Mouse (Mus musculus) heart, embryonic 11.5 days (tissue): ENCODE measurements at regions not wholly inside any gene's neighbourhood (a gene's known extent, or its start where the extent isn't known, plus 50 kb on each side); places are given as distances from the start of the nearest gene placed in this dataset.

Experiments used
- ATAC-seq: fragments of 200-750 bp; cut with Nextera tagmentation; replicated peaks from 2 replicates; pipeline ENCODE4 v1.8.0; 2017; ENCODE audit warnings: moderate library complexity; ENCODE audit not compliant: insufficient number of reproducible peaks, low FRiP score, low TSS enrichment
- H3K27ac ChIP-seq: fragments of 300-500 bp; sonication (generic); 2 replicates; pipeline ENCODE4 v1.5.1; 2014; ENCODE audit warnings: mild to moderate bottlenecking, low read depth, low read length
- H3K27me3 ChIP-seq: fragments of 300-500 bp; sonication (generic); 2 replicates; pipeline ENCODE4 v1.6.1; 2014; ENCODE audit warnings: mild to moderate bottlenecking, low read length, mixed read lengths; ENCODE audit not compliant: control insufficient read depth, insufficient read depth
- H3K36me3 ChIP-seq: fragments of 300-500 bp; sonication (generic); 2 replicates; pipeline ENCODE4 v1.6.1; 2014; ENCODE audit warnings: mild to moderate bottlenecking, low read length, moderate library complexity, mixed read lengths; ENCODE audit not compliant: control insufficient read depth, insufficient read depth
- H3K4me1 ChIP-seq: fragments of 300-500 bp; sonication (generic); 2 replicates; pipeline ENCODE4 v1.6.1; 2014; ENCODE audit warnings: low read length; ENCODE audit not compliant: control insufficient read depth, insufficient read depth
- H3K4me2 ChIP-seq: fragments of 300-500 bp; sonication (generic); 2 replicates; pipeline ENCODE4 v1.6.1; 2014; ENCODE audit warnings: mild to moderate bottlenecking, moderate library complexity
- H3K4me3 ChIP-seq: fragments of 300-500 bp; sonication (generic); 2 replicates; pipeline ENCODE4 v1.5.1; 2014; ENCODE audit warnings: low read depth, low read length
- H3K9ac ChIP-seq: fragments of 300-500 bp; sonication (generic); 2 replicates; pipeline ENCODE4 v1.6.1; 2014; ENCODE audit warnings: mild to moderate bottlenecking, low read depth, low read length, moderate library complexity
- H3K9me3 ChIP-seq: fragments of 300-500 bp; sonication (generic); replicated peaks from 2 replicates; pipeline ENCODE4 v1.6.1; 2016; ENCODE audit warnings: low read length; ENCODE audit not compliant: control insufficient read depth
- WGBS: fragments of 180-500 bp; shearing (Covaris S2); extraction: QIAGEN DNeasy Blood & Tissue Kit; methylation state at CpG from one replicate; pipeline ENCODE4 v1.1.7; 2014; ENCODE audit not compliant: insufficient replicate concordance; 5-methylcytosine and 5-hydroxymethylcytosine counted together

GRCm38 (mm10) chr9:91904066-91904465, 288.7 kb upstream of the Plscr5 start:
- H3K4me1 ChIP-seq: no peaks in the 10 kb centered on the region
- 84% methylated on average over 5 of the region's 5 CpGs for WGBS
- H3K9ac ChIP-seq: no peak overlapping the region
- no peak overlapping the region for H3K27ac ChIP-seq
- H3K4me2 ChIP-seq: no peak overlapping the region
- no peak for ATAC-seq
- no peaks in the 10 kb centered on the region for H3K27me3 ChIP-seq
- H3K36me3 ChIP-seq: no peaks in the 10 kb centered on the region
- no peaks in the 10 kb centered on the region for H3K9me3 ChIP-seq
- no peak overlapping the region for H3K4me3 ChIP-seq

DNA sequence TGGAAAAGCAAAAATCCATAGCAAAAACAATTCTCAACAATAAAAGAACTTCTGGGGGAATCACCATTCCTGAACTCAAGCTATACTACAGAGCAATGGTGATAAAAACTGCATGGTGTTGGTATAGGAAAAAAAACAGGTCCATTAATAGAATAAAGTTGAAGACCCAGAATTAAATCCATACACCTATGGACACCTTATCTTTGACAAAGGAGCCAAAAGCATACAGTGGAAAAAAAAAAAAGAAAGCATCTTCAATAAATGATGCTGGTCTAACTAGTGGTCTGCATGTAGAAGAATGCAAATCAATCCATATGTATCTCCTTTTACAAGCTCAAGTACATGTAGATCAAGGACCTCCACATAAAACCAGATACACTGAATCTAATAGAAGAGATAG, 291.8 kb upstream of the Plscr5 start:
- Histone ChIP-seq H3K4me3 (no peak overlapping the region), H3K36me3 (no peaks in the 10 kb centered on the region), H3K9me3 (no peaks in the 10 kb centered on the region), H3K4me1 (no peaks in the 10 kb centered on the region), H3K9ac (no peak overlapping the region), H3K4me2 (no peak overlapping the region), H3K27ac (no peak overlapping the region), H3K27me3 (no peaks in the 10 kb centered on the region)
- ATAC-seq: no peak

DNA sequence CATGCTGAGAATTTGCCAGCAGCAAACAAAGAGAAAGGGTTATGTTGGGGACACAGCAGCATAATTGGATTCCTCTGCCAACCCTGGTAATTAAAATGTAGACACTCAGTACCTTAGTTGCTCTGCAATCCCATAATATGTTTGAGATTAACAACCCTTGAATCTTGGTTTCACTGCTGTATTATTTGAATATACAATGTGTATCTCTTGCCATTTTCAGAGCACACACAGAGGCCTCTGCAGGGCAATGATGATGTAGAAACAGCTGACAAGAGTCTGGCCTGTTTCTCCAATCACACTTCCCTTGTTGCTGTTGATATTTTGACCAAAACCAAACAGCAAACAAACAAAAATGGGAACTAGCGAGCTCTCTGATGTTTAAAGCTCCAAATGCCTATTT, 315.9 kb upstream of the Plscr5 start:
- Histone ChIP-seq H3K4me3 (no peak overlapping the region), H3K27ac (no peak overlapping the region), H3K4me1 (no peaks in the 10 kb centered on the region), H3K27me3 (no peaks in the 10 kb centered on the region), H3K9me3 (no peaks in the 10 kb centered on the region), H3K9ac (no peak overlapping the region), H3K36me3 (no peaks in the 10 kb centered on the region), H3K4me2 (no peak overlapping the region)
- WGBS: 52% methylated on average over 1 of the region's 1 CpGs
- ATAC-seq: no peak

DNA sequence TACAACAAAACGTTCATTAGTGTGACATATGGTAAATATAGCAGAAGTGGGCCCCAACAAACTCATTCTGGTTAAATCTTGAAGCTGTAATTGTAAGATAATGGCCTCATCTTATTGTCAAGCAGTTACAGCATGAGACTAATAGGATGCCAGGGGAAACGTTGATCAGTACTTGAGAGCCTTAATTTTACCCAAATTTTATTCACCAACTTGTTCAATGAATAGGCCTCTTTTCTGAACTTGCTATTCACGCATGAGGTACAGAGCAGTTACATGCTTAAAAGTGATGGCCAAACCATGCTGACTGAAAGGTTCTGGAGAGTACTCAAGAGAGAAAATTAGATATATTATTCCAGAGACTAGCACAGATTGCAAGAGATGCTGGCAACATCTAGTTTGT, 361.2 kb upstream of the Plscr5 start:
- WGBS: 58% methylated on average over 3 of the region's 3 CpGs
- Histone ChIP-seq H3K27me3 (no peaks in the 10 kb centered on the region), H3K36me3 (no peaks in the 10 kb centered on the region), H3K27ac (no peak overlapping the region), H3K4me2 (no peak overlapping the region), H3K9ac (no peak overlapping the region), H3K9me3 (no peaks in the 10 kb centered on the region), H3K4me3 (no peak overlapping the region), H3K4me1 (no peaks in the 10 kb centered on the region)
- no peak for ATAC-seq

DNA sequence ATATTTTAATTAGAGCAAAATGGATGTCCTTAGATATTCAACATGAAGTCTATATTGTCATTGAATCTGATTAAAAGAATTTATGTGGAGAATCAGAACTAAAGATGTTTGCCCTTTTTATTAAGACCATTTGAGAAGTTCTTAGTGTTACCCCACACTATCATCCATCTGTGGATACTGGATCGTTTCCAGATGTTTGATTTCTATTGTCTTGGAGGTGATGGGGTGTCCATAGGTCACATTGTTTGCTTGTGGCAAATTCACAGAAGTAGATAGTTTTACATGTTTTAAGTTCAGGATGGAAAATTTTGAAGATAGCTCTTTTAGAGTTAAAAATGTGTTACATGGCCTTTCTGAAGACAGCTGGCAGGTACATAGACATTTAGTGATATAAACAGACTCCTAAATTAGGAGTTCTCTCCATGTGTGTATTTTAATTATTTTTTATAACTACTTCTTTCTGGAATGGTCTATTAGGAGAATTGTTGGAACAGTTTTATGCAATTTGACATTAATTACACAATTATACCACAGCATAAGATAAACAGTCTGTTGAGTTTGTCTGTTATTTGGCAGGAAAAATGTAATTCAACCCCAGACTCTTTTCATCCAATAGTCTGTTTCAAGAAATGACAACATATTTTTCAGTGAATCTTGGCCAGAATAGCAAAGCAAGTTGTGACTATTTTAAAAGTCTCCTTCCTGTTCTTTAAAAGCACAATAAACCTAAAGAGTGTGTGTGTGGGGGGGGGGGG, 368.8 kb upstream of the Plscr5 start:
- Histone ChIP-seq H3K9me3 (no peaks in the 10 kb centered on the region), H3K27me3 (no peaks in the 10 kb centered on the region), H3K4me1 (no peaks in the 10 kb centered on the region), H3K27ac (no peak overlapping the region), H3K36me3 (no peaks in the 10 kb centered on the region), H3K9ac (no peak overlapping the region), H3K4me3 (no peak overlapping the region), H3K4me2 (no peak overlapping the region)
- WGBS: 56% methylated on average over 1 of the region's 1 CpGs
- ATAC-seq: no peak

DNA sequence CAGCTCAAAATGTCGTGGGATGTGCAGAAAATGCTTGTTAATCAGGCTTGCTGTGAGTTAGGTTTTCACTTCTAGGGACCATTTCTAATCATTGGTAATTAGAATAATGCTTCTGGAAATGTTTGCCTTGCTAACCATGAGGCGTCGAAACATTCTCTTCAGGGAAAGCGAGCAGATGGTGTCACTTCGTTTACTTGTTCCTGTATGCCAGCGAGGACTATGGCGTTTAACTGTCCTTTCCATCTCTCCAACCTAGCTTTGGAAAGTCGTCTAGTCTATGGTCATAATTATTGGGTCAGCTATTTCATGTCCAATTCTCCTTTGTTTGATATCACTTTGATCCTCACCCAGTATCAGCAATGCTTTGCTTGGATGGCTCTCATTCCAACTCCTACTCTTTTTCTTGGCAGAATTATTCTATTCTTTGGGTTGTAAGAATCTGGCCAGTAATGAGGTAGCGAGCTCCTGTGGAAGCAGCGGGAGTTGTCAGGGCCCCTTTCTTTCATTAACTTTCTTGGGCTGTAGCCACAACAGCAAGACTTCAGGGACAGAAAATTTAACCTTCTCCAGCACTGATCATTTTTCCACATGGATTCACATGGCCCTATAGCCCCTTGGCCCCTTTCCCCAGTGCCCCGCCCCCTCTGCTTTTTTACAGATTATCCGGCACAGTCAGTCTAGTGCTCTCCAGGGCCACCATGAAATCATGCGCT, 374.0 kb upstream of the Plscr5 start:
- no peaks in the 10 kb centered on the region for H3K9me3 ChIP-seq

GRCm38 (mm10) chr9:91803372-91803961, 389.3 kb upstream of the Plscr5 start:
- 64% methylated on average over 3 of the region's 3 CpGs for WGBS
- Histone ChIP-seq H3K36me3 (no peaks in the 10 kb centered on the region), H3K9ac (no peak overlapping the region), H3K4me1 (no peaks in the 10 kb centered on the region), H3K27ac (no peak overlapping the region), H3K4me2 (no peak overlapping the region), H3K9me3 (no peaks in the 10 kb centered on the region), H3K4me3 (no peak overlapping the region), H3K27me3 (no peaks in the 10 kb centered on the region)
- no peak for ATAC-seq

More for the DNA sequence above, 374.0 kb upstream of the Plscr5 start:
- no peak overlapping the region for H3K9ac ChIP-seq
- H3K36me3 ChIP-seq: no peaks in the 10 kb centered on the region
- H3K4me2 ChIP-seq: no peak overlapping the region
- no peaks in the 10 kb centered on the region for H3K4me1 ChIP-seq
- H3K27me3 ChIP-seq: no peaks in the 10 kb centered on the region
- ATAC-seq: no peak
- no peak overlapping the region for H3K4me3 ChIP-seq
- no peak overlapping the region for H3K27ac ChIP-seq
- 74% methylated on average over 13 of the region's 13 CpGs for WGBS

DNA sequence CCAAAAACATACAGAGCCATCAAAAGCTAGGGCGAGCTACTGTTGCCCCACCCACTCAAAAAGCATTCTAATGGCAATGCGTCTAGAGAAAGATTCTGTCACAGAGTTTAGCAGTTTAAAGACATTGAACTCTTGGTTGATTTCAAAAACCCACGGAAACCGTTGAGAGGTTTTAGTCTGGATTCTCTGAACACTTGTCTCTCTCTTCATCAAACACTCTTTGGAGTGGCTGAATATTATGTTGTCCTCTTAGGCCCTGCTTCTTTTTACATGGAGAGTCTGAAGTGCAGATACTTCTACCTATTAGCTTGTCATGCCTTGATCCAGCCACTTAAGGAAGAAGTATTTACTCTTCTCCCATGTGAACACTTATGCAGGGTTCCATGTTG, 393.9 kb upstream of the Plscr5 start:
- 87% methylated on average over 4 of the region's 4 CpGs for WGBS

More for the DNA sequence above, 393.9 kb upstream of the Plscr5 start:
- H3K27me3 ChIP-seq: no peaks in the 10 kb centered on the region
- ATAC-seq: no peak
- H3K9ac ChIP-seq: no peak overlapping the region
- no peaks in the 10 kb centered on the region for H3K4me1 ChIP-seq
- H3K9me3 ChIP-seq: no peaks in the 10 kb centered on the region
- H3K36me3 ChIP-seq: no peaks in the 10 kb centered on the region
- no peak overlapping the region for H3K4me2 ChIP-seq
- H3K4me3 ChIP-seq: no peak overlapping the region
- H3K27ac ChIP-seq: no peak overlapping the region
